Mouse (Mus musculus) CD4-positive, CD25-positive, alpha-beta regulatory T cell, adult 4 months (primary cell): ENCODE measurements around the gene Olfr718-ps1. TPM values are rescaled to one million over a fixed set of nuclear protein-coding genes. Genes with fewer than 3 reads are reported as not detected.

Source experiments
- ATAC-seq: one replicate; pipeline ENCODE4 v1.8.0; 2017
- polyA plus RNA-seq, 2 experiments: library from polyadenylated mRNA; unstranded; fragments of 100-300 nt; shearing (Covaris generic); gene quantifications; one replicate each; pipeline ENCODE4 v1.2.1; 2017

Gene Olfr718-ps1
- polyA plus RNA-seq, 2 experiments from 2014 or later, result 0.11 TPM; not detected in 1

DNA sequence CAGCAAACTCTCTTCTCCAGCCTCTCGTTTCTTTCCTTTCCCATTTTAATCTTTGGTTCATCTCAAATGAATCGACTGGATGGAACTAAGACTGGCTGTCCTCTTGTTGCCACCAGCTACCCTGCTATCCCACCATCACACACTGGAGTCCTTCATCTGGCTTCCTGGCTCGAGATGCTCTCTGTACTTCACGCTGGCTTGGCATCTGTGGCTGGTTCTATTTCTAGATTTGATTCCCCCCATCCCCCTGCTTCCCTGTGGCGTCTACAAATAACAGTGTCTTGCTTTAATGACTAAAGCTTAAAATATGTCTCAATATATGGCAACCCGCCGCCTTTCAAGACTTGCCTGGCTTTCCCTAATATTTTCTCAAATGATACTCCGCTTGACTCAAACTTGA, 19.5 kb downstream of the Olfr718-ps1 start:
- no peak for ATAC-seq

DNA sequence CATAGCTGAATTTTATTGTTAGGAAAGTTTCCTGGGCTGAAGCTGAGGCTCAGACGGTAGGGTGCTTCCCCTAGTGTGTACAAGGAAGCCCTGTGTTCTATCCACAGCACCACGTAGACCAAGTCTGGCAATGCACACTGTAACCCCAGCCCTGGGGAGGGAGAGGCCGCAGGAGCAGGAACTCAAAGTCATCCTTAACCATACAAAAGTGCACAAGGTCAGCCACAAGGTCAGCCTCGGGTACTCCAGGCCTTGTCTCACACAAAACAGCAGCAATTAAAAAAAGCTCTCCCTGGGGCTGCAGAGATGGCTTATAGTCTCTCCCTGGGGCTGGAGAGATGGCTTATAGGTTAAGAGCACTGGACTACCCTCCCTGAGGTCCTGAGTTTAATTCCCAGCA, 20.5 kb downstream of the Olfr718-ps1 start:
- ATAC-seq, result no peak

DNA sequence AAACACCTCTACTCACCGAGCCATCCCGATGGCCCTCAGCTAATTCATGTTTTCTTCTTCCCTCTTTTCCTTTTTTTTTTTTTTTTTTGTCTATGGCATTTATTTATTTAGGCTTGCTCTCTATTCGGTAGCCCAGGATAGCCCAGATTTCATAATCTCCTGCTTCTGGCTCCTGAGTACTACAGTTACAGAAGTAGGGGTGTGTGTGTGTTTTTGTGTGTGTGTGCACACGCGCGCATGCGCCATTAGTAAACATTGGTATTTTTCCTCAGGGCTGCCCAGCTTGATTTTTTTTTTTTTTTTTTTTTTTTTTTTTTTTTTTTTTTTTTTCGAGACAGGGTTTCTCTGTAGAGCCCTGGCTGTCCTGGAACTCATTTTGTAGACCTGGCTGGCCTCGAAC, 21.3 kb downstream of the Olfr718-ps1 start:
- ATAC-seq, result no peak

DNA sequence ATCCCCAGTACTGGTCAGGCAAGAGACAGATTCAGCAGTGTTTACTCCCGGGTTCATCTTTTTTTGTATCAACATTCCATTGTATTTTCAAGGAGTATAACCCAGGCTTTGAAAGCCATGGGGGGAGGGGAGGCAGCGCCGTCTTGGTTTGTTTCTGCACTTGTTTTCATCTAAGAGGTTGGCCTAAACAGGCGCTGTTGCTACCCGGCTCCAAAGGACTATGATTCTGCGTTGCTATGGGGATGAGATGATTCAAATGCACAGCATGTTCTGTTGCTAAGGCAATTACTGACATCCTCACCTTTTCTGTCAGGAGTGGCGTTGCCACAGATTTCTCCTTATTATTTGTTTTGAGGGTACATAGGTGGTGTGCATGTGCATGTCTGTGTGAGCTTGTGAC, 21.8 kb downstream of the Olfr718-ps1 start:
- no peak for ATAC-seq

DNA sequence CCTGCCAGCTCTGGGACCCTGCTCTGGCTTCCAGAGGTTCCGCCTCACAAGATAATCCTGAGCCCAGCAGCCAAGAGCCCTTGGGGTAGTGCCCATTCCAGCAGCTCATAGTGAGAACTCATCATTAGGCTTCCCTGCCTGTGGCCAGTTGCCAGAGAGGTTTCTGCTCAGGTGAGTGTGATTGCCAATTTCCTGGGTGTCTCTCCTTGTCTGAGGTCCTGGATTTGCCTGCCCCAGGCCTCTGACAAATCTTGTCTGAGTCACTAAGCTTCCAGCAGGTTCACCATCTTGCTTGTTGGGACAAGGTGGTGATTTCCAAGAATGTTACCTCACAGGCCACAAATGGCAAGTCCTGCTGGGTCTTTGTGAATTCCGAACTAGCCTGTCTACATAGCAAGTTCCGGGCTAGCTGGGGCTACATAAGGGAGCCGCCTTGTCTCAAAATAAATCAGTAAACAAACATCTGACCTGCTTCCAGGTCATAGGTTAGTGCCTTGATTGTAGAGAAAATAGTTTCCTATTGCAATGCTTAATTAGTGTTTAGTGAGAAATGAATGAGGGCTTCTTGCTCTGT, 22.5 kb downstream of the Olfr718-ps1 start:
- no peak for ATAC-seq

DNA sequence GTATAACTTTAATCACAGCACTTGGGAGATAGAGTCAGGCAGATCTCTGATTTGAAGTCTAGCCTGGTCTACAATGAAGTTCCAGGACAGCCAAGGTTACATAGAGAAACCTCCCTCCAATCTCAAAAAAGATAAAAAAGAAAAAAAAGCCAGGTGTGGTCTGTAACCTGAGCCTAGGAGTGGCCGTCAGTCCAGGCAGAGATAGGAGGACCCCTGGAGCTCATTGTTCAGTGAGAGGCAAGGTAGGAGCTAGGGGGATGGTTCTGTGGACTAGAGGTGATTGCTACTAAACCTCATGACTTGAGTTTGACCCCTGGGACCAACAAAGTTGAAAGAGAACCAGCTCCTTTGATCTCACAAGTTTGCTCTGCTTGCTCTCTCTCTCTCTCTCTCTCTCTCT, 24.7 kb downstream of the Olfr718-ps1 start:
- ATAC-seq, result no peak

DNA sequence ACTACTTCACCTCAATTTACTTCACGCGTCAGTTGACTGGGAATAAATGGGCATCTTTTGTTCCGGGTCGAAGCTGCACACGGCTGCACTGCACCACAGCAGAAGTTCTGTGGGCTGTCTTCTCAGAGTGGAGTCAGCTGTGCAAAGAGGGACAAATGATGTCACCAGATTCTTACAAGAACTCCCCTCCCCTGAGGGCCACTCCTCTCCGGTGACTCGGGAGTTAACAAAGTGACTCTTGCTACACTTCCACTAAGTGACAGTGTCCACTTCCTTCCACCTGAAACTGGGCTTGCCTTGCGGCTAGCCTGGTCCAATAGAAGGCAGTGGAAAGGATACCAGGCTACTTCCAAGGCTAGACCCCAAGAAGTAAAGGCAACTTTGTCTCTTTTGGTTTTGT, 25.3 kb downstream of the Olfr718-ps1 start:
- no peak for ATAC-seq

DNA sequence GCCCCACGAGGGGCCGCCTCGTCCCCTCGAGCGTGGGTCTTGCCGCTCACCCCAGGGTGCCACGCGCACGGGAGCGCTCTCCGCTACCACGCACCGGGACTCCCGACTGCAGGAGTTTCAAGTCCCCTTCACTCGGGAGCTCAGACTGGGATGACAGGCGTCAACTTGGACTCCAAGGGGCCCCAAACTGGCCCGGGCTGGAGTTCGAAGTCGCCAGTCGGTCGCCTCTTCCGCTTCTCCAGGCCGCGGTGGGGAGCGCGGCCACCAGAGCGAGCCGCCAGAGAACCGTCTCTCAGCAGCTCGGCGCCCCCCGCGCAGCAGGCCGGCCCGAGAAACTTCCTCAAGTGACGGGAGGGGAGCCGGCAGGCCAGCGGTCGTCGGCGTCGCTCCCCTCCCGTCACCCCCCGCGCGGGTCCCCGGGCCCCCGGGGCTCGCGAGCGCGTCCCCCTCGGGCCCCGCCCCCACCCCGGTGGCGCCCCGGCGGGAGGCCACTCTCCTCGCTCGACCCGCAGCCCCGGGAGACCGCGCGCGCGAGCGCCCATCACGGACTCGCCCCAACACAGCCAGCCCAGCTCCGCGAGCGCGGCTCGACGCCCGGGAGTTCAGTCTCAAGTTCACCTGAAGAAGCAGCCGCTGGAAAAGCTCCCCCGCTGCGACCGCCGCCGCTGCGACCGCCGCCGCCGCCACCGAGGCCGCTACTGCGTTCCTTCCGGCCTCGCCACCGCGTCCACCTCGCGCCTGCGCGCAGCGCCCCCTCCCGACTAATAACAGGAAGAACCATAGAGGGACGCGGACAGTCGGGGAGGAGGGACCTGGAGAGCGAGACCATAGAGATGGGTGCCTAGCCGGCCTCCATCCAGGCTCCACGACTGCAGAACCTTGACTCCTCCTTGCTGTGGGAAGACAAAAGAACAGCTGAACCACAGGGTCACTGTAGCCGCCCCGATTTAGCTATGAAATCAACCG, 34.8 kb downstream of the Olfr718-ps1 start, which contains the start of gene Rnf216:
Gene Rnf216 (minus strand): TSS at position 714 of the 966 bp plus-strand sequence.
- peak; percentile 99 for ATAC-seq

DNA sequence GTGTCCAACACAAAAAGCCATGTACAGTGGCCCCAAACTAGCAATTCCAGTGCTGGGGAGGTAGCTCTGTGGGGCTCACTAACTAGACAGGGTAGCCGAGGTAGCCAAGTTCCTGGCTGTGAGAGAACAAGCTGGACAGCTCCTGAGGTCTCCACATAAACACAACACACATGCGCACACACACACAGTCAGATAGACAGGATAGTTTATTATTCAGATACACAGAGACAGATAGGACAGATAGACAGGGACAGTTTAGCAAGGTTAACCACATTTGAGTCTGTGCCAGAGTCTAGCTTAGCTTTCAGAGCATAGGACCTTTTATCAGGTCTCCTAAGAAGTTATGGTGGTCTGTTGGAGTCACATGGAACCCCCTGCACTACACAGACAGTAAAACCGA, 40.5 kb downstream of the Olfr718-ps1 start:
- no peak for ATAC-seq

DNA sequence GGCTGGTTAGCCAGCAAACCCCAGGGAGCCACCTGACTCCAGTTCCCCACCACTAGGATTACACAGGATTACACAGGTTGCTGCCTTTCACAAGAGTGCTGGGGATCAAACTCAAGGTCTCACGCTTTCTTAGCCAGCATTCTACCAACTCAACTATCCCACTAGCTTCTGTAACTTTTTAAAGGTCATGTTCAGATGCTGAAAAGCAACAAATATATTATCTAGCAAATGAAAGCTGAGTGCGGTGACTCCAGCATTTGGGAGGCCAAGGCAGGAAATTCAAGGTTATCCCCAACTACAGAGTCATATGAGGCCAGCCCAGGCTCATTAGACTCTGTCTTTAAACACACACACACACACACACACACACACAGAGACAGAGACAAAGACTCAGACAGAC, 44.1 kb downstream of the Olfr718-ps1 start:
- no peak for ATAC-seq

DNA sequence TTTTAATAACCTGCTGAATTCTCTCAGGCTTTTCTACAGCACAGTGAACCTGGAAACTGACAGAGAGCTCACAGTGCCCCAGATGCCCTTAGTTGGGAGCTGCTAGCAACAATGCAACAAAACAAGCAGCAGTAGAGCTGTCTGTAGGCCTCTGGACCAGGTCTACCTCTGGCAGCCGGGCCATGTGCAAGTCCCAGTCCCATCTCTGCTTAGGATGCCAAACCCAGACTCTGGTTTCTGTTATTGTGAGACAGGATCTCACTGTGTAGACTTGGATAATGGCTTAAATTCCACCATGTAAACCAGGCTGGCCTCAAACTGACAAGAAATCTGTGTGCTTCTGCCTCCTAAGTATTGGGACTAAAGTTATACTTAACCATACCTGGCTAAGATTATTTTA, 45.8 kb downstream of the Olfr718-ps1 start:
- ATAC-seq, result no peak

DNA sequence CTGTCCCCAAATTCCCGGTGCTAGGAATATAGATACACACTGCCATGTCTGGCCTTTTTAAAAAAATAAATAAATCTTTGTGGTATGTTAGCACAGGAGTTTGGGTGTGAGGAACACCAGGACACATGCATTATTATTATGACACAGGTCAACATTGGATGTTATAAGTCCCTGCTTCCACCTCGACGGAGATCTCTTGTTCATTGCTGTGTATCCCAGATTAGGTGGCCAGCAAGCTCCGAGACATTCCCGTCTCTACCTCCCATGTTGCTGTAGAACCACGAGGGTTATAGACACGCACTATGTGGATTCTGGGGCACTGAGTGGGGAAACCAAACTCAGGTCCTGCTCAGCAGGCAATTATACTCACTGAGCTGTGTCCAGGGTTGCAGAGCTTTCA, 52.1 kb downstream of the Olfr718-ps1 start:
- no peak for ATAC-seq

DNA sequence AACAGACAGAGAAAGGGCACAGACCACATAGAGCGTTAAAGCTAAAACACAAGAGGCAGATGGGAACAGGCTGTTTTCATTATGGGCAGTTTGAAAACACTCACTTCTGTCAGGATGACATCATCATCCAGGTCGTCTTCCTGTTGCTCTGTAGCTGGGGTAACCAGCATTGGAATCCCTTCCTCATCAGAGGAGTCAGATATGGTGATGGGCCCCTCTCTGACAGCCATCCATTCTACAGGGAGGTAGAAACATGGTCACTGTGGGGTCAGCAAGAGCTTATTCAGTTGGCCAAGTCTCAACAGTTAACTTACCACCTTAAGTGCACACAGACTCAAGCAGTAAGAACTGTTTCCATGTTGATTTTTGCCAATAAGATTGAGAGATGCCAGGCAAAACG, 54.5 kb downstream of the Olfr718-ps1 start:
- ATAC-seq, result no peak

DNA sequence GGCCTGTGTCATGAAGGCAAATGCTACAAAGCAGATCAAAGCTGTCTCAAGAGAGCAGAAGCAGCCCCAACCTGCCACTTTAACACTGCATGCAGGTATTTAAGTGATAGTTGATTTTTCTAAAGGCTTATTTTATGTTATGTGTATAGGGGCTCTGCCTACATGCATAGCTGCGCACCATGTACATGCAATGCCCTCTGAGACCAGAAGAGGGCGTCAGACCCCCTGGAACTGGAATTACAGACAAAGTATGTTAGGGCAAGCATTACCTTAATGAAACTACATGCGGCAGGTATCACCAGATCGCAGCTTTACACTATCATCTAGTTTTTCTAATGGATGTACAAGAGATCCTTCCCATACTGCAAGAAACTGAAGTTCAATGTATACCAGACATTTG, 62.5 kb downstream of the Olfr718-ps1 start:
- no peak for ATAC-seq

Other genes with a start within 250 kb of the Olfr718-ps1 start
- gene Actb, start 240.8 kb downstream of the Olfr718-ps1 start, polyA plus RNA-seq, result over 10,000 TPM; 21,144 to 46,167 TPM
- under 1 TPM; 0.36 to 0.58 TPM for gene Fscn1, start 187.2 kb downstream of the Olfr718-ps1 start, polyA plus RNA-seq
- 10 to 100 TPM; 38.2 to 39.8 TPM for gene Rnf216, start 34.6 kb downstream of the Olfr718-ps1 start, polyA plus RNA-seq
- gene Rbak, start 33.2 kb upstream of the Olfr718-ps1 start, polyA plus RNA-seq, result 10 to 100 TPM in 1 of 2 experiments, 1 to 10 TPM in 1; 6.1 to 11.1 TPM
- gene Spdye4b, start 33.4 kb upstream of the Olfr718-ps1 start, polyA plus RNA-seq, result not detected
- gene Spdye4a, start 79.3 kb upstream of the Olfr718-ps1 start, polyA plus RNA-seq, result not detected
- gene Zfp12, start 87.6 kb upstream of the Olfr718-ps1 start, polyA plus RNA-seq, result 1 to 10 TPM; 3.6 to 4.6 TPM
- gene Zfp316, start 122.4 kb upstream of the Olfr718-ps1 start, polyA plus RNA-seq, result under 1 TPM; 0.19 to 0.35 TPM
- not detected for gene Zfp853, start 146.0 kb upstream of the Olfr718-ps1 start, polyA plus RNA-seq
- gene E130309D02Rik, start 167.8 kb upstream of the Olfr718-ps1 start, polyA plus RNA-seq, result 1 to 10 TPM; 5.1 to 7.5 TPM
- 100 to 1,000 TPM in 1 of 2 experiments, 10 to 100 TPM in 1; 54.0 to 104 TPM for gene Zdhhc4, start 181.7 kb upstream of the Olfr718-ps1 start, polyA plus RNA-seq
- not detected for gene Grid2ip, start 209.8 kb upstream of the Olfr718-ps1 start, polyA plus RNA-seq